Mouse (Mus musculus): ENCODE measurements at regions not wholly inside any gene's neighbourhood (a gene's known extent, or its start where the extent isn't known, plus 50 kb on each side); places are given as distances from the start of the nearest gene placed in this dataset.

DNA sequence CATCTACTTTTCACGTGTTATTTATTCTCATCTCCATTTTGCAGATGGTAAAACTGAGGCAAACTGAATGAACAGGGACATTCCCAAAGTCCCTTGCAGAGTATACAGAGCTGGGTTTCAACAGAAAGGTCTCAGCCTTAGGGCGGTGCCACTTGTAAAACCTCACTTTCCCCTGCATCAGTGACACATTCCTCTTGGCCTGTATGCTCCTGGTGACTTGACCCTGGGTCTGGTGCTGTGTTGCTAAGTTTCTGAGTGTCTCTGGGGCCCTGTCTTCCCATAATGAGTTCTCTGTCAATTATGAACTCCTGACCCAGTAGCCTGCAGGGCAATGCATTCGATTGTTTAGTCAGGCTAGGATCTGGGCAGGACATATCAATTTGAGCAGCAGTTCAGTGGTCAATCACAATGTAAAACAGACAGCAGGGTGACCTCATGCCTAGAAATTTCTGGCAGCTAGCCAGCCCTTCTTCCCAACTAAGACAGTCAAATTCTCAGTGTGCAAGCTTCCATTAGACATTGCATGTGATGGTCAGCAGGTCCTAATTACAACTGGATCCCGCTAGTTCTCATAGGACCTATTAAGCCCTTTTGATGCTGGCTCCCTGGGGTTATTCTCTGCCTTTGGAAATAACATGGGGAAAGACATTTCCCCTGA is 863.5 kb upstream of the Lrrc6 start:
- no peak for DNase-seq

DNA sequence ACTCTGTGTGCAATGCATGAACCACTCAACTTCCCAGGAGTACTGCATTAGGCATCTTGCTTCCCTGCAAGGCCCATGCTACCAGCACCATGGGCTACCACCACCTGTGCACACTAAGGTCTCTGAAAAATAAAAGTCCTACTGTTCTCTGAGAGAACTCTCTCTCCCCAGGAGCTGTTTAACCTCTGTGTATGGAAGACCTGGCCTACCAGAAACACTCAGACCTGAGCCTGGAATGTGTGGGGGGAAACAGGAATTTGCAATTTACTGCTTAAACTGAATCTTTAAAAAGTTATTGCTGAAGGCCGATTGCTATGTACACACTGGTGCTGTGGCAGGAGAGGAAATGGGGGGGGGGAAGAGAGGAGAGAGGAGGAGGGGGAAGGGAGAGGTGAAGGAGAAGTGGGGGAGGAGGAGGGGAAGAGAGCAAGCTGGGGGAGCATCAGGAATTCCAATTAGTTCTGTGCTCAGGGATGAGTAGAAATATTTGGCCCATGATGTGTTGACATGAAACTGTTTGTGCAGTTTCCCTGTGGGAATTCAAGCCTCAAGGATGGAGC is 860.4 kb upstream of the Lrrc6 start:
- no peak for DNase-seq

DNA sequence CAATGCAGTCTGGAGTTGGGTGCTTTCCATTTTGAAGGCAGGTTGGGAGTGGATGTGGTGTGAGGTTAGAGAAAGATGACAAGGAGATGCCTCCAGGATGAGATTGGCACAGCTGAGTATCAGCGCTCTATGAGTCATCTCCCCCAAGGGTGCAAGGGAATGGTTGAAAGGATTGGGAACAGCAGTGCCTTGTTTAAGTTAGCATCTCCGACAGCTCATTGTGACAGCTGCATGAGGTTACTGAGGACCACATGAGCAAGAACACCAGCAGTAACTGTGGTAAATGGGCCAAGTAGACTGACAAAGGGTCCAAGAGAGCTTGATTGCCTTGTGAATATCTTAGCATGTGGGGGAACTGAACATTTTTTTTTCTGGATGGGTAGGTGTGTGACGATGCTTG is 857.2 kb upstream of the Lrrc6 start:
- DNase-seq = no peak

DNA sequence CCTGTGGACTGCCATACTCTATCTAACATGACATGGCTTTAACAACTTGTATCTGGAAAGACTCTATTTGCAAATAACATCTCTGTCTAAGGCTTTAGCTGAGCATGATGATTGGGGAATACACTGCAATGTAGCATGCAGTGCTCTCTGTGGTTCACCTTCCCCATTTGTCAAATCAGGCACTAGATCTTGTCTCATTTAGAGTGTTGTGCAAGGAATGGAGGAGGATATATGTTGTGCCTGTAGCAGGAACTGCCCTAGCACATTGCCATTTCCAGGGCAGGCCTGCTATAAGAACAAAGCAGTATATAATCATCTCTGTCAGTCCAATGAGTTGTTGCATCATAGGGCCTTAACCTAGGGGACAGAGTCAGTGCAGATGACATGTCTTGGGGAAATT is 854.6 kb upstream of the Lrrc6 start:
- DNase-seq = no peak

DNA sequence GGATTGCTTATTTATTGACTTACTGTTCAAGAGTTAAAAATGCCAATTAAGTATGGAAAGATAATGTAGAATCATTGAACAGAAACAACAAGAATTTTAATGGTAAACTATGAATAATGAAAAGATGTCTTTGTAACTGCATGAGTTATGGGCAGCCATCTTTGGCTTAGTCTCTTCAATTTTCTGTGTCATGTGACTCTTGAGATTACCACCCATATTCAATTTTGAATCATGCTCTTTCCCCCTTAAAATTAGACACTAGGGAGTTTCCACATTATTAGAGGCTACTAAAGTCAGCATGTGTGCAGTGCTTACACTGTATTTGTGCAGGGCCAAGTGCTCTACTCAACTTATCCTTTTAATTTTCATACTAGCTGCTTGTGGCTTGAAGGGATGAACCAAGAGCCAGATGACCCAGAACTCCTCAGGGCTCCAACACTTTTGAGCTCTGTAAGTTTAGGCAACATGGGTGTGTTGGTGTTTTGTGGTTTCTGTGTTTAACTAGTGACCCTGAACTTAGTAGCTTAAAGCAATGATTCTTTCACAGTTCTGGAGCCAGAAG is 854.0 kb upstream of the Lrrc6 start:
- DNase-seq = no peak

DNA sequence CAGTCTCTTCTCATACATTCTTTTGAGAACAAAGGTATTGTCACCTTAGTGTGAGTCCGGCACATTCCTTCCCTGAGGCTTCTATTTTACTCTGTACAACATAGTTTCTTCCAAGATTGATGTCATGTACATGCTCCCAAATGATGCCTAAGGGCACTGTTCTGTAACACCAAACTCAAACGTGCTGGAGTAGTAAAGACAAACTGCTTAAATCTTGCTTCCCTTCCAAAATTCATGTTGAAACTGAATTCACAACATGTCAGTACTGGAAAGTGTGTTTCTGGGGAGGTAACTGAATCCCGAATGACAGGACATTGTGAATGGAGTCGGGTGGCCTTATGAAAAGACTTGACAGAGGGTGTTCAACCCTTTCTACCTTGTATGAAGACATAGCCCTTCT is 848.8 kb upstream of the Lrrc6 start:
- DNase-seq = no peak

DNA sequence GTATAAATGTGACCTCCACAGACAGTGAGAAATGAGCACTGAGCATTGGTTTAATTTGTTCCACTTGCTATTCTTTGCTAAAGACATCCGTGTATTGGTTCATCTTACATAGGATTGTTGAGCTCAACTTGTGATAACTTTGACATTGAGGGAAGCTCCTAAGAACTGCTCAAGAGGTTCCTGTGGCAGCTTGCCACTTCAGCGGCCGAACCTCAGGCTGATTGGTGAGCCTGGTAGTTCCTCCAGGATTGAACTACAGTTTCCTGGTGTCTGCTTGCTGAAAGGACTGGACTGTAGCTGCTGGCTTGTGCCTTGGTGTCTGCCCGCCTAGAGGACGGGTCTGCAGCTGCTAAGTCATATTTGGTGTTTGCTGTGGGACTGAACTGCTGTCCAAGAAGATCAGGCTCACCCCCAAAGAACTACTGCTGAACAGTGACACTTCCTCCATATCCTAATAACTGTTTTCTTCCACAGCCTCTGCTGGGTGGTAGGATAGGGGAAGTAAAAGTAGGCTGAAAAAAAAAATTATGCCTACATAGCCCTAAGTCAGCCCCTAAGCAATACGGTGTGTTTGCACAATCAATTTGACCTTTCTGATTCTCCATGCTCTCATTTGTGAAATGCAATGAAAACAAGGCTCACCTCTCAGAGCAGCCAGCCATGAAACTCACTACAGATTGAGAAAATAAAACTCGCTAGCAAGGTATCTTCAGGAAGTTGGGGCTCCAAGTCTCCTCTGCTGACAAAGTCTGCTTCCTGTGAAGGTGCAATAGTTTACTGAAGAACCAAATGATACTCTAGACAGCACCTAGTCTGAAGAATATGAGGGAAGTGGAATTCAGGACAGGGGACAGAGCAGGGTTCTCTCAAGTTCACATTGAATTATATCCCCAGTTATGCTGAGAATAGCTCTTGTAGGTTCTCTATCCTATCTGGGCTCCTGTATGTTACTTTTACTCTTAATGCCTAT is 844.8 kb upstream of the Lrrc6 start:
- peak in 1 of 2 experiments; percentile 2 for DNase-seq

DNA sequence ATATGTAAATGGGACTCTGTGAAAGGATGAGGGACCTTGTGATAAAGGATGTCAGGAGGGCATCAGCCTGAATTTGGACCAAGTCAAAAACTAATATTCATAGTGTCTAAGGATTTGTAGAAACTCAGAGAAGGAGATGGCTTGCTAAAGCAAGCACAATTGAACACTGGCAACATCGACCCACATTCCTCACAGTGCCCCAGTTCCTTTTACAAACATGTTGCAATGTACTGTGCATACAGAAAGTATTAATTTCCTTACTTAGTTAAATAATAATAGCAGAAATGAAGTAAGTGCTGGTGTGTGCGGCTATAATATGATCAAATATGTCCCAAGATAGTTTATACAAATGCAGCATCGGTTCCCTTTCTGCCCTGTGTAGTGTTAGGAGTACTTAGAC is 841.3 kb upstream of the Lrrc6 start:
- DNase-seq = no peak

DNA sequence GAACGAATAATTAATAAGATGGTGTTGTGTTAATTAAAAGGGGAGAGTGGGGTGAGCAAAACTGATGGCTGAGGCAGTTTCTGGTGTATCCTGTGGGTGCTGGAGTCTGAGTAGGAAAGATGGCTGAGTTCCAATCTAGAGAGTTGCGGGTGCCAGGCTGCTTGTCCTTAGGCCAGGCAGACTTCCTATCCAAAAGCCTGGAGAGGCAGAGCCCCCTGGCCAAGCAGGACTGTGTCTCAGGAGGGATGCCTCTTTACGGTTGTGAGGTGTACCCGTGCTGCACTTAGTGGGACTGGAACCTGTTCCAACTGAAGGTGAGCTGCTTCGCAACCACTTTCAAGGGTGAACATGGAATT is 836.3 kb upstream of the Lrrc6 start:
- DNase-seq = no peak

DNA sequence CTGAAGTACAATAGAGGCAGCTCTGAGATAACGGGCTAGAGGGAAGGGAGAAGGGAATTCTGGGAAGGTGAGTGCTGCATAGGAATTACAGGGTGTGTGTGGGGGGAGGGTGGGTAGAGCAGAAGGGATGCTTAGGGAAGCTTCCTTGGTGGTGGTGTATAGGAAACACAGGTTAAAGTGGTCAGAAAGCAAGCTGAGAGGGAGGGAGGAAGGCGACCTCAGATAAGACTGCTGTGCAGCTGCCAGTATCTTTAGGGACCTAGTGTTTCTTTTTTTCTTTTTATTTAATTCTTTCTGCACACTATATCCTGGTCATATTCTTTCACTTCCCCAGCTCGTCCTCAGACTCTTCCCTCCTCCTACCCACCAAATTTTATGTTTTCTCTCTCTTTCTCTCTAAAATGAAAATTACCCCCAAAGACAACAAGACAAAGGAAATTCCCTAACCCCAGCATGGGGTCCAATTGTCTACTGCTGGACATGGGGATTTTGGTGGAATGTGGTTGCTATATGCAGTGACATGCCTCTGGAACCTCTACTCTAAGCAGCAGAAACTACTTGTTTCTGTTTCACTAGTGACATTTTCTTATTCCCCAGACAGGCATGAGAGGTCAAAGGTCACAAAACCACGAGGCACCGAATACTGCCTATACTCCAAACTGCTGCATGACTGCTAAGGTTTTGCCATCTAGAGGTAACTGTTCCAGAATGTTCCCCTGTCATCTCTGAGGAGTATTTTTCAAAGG is 835.8 kb upstream of the Lrrc6 start:
- no peak for DNase-seq

DNA sequence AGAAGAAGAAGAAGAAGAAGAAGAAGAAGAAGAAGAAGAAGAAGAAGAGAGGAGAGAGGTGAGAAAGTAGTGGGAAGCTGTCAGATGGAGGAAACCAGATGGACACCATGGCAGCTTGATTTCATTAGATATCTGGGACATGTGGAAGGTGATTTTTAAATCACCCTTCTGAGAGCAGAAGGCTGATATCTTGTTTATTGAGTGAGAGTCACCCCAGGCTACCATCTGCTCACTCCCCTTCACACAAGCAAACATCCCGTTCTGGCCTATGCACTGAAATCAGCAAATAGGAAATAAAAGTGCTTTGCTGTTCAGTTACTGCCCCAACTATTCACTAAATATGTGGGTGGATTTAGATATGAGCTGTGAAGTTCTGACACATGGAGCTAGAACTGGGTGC is 831.8 kb upstream of the Lrrc6 start:
- no peak for DNase-seq

DNA sequence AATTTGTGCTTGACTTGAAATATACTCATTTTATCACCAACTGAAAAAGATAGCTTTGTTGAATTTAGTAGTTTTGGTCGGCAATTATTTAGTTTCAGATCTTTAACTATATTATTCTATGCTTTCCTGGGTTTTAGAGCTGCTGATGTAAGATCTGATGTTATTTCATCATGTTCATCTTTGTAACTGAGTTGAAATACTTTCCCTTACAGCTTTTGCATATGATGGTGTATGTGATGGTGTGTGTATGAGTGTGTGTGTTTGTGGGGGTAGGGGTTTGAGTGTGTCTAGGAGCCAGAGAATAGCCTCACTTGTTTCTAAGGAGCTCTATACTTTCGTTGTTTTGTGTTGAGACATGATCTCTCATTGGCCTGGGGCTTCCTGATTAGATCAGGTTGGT is 819.6 kb upstream of the Lrrc6 start:
- no peak for DNase-seq

DNA sequence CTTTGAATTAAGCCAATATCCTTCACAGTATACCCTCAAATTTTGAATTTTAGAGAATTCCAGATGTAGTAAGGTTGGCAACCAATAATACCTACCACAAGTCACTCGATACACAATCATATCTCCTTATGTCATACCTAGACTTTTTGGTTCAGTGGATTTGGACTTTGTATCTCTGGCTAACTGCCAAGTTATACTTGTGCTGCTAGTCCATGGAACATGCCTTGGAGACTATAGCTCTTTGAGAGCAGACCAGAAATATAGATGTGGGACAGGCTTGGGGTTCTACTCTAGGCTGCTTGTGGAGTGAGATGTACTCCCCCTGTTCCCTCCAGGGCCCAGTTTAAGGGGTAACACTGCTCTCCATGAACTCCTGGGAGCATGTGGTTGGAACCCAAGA is 814.5 kb upstream of the Lrrc6 start:
- DNase-seq = no peak

DNA sequence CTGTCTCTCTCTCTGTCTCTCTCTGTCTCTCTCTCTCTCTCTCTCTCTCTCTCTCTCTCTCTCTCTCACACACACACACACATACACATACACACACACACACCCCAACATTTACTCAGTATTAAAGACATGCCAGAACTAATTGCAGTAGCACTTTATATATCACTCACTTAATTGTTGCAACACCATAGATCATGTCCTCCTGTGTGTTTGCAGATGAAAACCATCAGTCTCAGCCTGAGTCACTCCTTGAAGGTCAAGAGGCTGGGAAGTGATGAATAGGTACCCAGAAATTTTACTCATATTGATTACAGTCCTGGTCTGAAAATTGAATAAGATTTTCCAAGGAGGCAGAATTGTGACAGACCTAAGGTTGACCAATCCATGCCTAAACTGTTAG is 812.9 kb upstream of the Lrrc6 start:
- no peak for DNase-seq

DNA sequence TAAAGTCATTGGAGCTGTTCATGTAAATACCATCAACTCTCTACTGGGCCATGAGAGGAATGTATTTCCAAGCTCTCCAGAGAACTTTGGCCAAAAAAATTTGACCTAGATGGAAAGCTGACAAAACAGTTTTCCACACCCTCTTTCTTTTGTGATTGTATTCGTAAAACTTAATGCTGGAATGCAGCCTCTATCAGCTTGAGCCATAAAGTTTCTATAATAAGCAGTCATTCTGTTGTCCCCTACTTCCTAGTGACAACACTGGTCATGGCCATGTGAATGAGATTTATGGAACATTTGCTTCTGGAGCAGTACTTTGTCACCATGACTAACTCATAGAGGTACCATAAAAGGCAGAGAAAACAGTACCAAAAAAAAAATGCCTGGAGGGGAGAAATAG is 805.0 kb upstream of the Lrrc6 start:
- no peak for DNase-seq

DNA sequence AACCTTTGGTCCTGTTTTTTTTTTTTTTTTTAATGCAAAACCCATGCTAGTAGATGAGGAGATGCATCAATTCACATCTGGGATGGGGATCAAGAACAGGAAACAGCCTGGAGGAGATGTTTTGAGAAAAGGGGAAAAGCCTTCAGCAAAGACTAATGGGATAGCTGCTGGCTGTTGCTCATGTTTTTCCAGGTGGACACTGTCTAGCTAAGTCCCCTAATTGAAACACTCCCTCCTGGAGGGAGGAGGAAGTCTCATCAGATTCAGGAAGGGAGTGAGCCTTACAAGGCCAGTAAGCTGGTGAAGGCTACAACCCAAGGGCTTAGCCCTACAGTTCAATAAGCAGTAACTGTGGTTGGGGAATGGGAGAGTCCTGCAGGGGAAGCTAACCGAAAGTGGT is 803.1 kb upstream of the Lrrc6 start:
- DNase-seq = no peak

DNA sequence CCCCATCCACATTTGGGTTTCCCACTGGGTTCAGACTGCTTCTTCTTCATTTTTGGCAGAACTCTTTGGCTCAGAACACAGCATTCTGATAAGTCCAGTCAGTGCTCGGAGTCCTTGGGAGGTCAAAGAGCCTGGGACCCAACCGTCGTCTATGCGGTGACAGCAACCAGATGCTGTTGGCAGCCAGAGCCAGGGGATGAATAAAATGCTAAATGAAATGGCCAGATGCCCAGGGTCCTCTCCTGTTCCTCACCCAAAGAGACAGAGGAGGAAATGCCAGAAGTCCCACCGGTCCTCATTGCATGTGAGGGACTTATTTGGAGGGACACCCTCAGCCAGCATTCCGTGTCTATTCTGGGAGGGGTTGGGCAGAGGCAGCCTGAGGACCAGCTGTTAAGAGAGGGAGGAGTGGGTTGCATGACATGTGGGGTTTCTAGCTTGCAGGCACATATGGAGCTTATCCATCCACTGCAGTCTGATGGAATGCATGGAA is 801.2 kb upstream of the Lrrc6 start:
- DNase-seq = no peak

DNA sequence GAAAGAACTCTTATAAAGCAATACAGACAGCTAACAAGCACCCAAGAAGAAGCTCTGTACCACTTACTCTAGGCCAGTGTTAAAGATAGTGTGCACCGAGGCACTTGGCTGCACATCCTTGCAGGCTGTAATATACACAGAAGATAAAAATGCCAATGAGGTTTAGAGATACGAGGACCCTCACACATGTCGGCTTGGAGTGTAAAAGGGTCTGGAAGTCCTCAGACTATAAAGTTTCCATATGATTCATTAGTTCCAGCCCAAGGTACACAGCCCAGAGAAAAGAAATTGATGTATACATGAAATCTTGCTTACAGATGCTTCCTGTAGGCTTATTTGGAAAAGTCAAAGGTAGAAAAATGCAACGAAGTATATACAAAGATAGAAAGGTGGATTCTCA is 800.3 kb upstream of the Lrrc6 start:
- DNase-seq = no peak

DNA sequence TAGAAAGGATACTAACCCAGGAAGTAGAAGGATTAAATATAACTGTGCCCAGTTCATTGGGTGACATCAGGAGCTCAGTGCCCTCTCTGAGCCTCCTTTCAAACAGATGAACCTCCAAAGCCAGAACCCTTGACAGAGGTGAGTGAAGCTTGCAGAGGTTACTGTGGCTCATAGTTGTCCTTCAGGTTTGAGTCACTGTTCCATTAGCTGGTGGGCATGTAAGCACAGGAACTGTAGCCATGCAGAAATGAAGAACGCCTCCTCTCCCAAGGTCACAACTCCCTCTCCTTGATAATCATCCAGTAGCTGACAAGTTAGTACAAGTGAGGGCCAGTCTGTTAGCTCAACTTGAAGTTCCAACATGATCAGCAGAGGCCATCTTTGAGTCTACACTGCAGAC is 794.1 kb upstream of the Lrrc6 start:
- no peak for DNase-seq

DNA sequence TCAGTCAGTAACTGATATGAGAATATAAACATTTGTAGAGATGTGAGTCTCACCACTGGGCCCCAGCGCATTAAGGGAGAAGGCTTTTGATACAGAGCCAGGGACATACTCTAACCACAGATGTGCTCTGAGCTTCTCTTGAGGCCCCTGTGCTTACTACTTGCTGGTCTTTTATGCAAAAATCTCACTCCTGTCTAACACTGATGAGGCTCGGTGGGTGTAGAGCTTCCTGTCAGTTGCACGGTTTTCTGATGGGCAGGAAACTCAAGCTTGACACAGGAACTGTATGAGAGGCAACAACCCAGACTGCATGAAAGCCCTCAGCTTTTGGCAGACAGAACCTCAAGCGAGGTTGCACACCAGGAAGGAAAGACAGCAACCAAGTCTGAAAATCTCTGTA is 789.0 kb upstream of the Lrrc6 start:
- peak; percentile 39 to 46 for DNase-seq

DNA sequence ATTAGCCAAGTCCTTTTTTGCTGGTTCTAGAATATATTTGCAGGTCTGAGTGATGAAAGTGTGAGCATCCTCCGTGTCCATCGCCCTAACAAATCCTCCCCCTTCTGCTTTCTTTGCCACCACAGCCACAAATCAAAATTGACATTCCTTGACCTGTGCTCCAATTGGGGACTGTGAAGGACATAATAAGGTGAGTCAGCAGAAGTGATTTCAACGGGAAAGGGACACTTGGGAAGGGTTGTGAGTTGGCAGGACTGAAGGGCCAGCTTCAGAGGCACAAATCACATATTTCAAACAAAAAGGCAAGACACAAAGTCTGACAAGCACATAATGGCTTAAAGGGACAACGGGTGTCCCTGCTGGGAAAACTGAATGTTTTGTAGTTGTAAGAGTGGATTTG is 784.2 kb upstream of the Lrrc6 start:
- DNase-seq = no peak

DNA sequence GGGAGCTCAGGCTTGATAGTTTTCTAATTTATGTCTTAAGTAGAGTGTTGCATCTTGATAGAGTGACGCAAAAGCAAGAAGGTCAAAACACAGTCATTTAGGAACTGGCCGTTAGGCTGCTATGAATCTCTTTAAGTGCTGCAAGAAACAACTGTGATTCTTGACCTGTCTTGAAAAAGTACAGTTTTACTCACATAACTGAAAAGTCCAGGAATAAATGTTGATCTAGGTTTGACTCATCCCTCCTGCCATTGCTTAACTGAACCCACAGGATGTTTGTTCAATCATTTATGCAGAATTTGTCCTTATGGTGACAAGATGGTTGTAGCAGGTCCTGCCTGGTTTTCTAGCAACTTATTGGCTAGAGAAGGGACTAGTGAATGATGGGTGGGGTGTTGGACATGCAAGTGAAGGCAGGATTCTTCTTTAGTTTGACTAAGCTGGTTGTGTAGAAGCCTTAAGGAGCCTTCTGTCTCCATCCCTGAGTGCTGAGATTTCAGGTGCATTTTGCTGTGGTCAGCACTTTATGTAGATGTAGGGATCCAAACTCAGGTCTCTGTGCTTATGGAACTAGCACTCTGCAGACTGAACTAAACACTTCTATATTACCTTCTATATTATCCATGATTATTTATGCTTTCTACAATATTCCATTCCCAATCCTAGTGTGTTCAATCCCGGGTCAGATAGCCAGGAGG is 782.7 kb upstream of the Lrrc6 start:
- DNase-seq = no peak

Data from B cell, adult 2 months (primary cell).